Mouse (Mus musculus): Measurements from ENCODE around the gene Sema3f. TPM values are rescaled to one million over a fixed set of nuclear protein-coding genes. Genes with fewer than 3 reads are reported as not detected.

Sema3f gene
- polyA plus RNA-seq (2017; shearing (Covaris generic)): not detected

GRCm38 (mm10) chr9:107709697-107710483 lies at the start of gene Sema3f:
Gene Sema3f, minus strand, starts transcription at chr9:107710475.

GRCm38 (mm10) chr9:107679501-107679900 lies 30.8 kb downstream of the Sema3f start, which contains the start of gene Gnat1:
Gene Gnat1, minus strand, starts transcription at chr9:107679712.

GRCm38 (mm10) chr9:107669480-107669945 lies 40.8 kb downstream of the Sema3f start, which contains the start of gene Slc38a3:
Gene Slc38a3, minus strand, starts transcription at chr9:107669530.

GRCm38 (mm10) chr9:107635279-107636028 lies 74.8 kb downstream of the Sema3f start, which contains the start of gene Gnai2:
Gene Gnai2, minus strand, starts transcription at chr9:107635367.

Other genes starting within 250 kb of the Sema3f start
- 62.1 TPM for gene Tmem115, start 176.5 kb downstream of the Sema3f start, polyA plus RNA-seq (2017; shearing (Covaris generic))
- gene Cyb561d2, start 168.3 kb downstream of the Sema3f start, polyA plus RNA-seq (2017; shearing (Covaris generic)): 79.9 TPM
- gene Nprl2, start 168.2 kb downstream of the Sema3f start, polyA plus RNA-seq (2017; shearing (Covaris generic)): 69.6 TPM
- gene Zmynd10, start 163.2 kb downstream of the Sema3f start, polyA plus RNA-seq (2017; shearing (Covaris generic)): 2.7 TPM
- gene Rassf1, start 158.9 kb downstream of the Sema3f start, polyA plus RNA-seq (2017; shearing (Covaris generic)): 75.7 TPM
- 7.4 TPM for gene Tusc2, start 147.2 kb downstream of the Sema3f start, polyA plus RNA-seq (2017; shearing (Covaris generic))
- gene Hyal2, start 142.5 kb downstream of the Sema3f start, polyA plus RNA-seq (2017; shearing (Covaris generic)): 17.9 TPM
- 8.2 TPM for gene Hyal1, start 133.5 kb downstream of the Sema3f start, polyA plus RNA-seq (2017; shearing (Covaris generic))
- gene Naa80, start 131.6 kb downstream of the Sema3f start, polyA plus RNA-seq (2017; shearing (Covaris generic)): 28.2 TPM
- 0.53 TPM for gene Hyal3, start 129.7 kb downstream of the Sema3f start, polyA plus RNA-seq (2017; shearing (Covaris generic))
- 35.1 TPM for gene Ifrd2, start 122.8 kb downstream of the Sema3f start, polyA plus RNA-seq (2017; shearing (Covaris generic))
- gene Sema3b, start 101.2 kb downstream of the Sema3f start, polyA plus RNA-seq (2017; shearing (Covaris generic)): not detected
- 182 TPM for gene Gnai2, start 75.1 kb downstream of the Sema3f start, polyA plus RNA-seq (2017; shearing (Covaris generic))
- gene Slc38a3, start 40.9 kb downstream of the Sema3f start, polyA plus RNA-seq (2017; shearing (Covaris generic)): not detected
- not detected for gene Gnat1, start 30.8 kb downstream of the Sema3f start, polyA plus RNA-seq (2017; shearing (Covaris generic))
- 336 TPM for gene Rbm5, start 60.5 kb upstream of the Sema3f start, polyA plus RNA-seq (2017; shearing (Covaris generic))
- gene Rbm6, start 162.8 kb upstream of the Sema3f start, polyA plus RNA-seq (2017; shearing (Covaris generic)): 128 TPM
- gene Mon1a, start 177.7 kb upstream of the Sema3f start, polyA plus RNA-seq (2017; shearing (Covaris generic)): 15.9 TPM
- not detected for gene Mst1r, start 196.4 kb upstream of the Sema3f start, polyA plus RNA-seq (2017; shearing (Covaris generic))
- not detected for gene Actl11, start 218.0 kb upstream of the Sema3f start, polyA plus RNA-seq (2017; shearing (Covaris generic))
- not detected for gene Camkv, start 225.2 kb upstream of the Sema3f start, polyA plus RNA-seq (2017; shearing (Covaris generic))
- gene Traip, start 239.7 kb upstream of the Sema3f start, polyA plus RNA-seq (2017; shearing (Covaris generic)): 4.0 TPM